Mouse (Mus musculus) urinary bladder, postnatal 25 days (tissue): Measurements from ENCODE around the gene Cacnb4.
A peak's percentile ranks its signal among the peaks of the same experiment; 100 is the strongest.

Experiments
- DNase-seq: peaks from one replicate; pipeline ENCODE4 v3.0.0; 2022; ENCODE audit warnings: low spot score

Gene Cacnb4

DNA sequence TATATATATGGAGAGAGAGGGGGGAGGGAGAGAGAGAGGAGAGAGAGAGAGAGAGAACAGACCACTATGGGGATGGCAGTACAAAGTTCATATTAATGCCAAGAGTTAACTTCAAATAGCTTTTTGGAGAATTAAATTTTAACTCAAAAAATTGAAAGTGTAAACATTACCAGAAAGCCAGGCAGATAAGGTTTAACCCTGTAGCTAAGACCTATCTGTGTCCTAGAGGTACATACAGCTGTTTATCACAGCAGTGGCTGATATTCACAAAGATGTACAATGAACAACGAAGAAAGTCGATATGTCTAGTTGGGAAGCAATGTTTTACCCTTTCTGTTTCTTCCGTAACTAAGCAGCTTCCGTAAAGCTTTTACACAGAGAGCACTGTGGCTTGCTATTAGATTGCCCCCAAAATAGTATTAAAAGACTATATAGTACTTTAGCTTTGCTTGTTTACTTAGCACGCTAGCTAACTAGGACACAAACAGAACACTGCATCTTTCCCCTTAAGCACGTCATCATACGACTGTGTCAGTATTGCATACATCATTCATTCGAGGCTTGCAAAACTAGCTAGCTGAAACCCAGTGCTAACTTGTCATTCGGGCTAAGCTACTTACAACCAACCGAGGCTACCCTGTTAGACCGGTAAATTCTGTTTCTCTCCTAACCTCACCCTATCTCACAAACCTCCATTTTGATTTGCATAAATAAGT lies 72.5 kb downstream of the Cacnb4 start:
- DNase-seq = no peak

DNA sequence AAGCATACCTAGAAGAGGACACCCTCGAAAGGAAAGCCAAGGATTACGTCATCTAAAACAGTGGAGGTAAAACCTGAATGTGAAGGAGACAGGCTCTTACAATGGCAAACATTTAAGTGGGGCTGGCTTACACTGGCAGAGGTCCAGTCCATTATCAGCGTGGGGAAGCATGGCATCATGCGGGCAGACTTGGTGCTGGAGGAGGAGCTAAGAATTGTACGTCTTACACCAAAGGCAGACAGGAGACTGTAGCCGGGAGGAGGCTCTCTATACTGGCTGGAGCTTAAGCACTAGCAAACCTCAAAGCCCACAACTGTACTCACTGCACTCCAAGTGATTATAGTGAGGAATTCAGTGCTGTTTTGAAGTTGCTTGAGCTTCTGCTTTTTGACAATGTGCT lies 73.2 kb downstream of the Cacnb4 start:
- DNase-seq = no peak

DNA sequence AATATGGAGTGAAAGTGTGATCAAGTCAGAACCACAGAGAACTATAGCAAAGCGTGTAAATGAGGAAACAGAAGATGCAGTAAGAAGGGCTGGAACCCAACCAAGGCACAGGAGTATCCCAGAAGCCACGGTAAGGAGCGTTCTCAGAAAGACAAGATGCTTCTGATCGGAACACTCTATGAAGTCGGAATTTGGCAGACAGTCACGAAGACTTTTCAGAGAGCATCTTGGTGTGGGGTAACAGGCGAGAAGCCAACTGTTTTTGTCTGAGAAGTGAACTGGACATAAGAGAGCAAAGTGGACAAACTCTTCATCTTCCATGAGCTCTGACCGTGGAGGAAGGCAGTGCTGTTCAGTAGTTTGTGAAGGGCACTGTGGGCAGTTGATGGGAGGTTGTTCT lies 73.7 kb downstream of the Cacnb4 start:
- no peak for DNase-seq

DNA sequence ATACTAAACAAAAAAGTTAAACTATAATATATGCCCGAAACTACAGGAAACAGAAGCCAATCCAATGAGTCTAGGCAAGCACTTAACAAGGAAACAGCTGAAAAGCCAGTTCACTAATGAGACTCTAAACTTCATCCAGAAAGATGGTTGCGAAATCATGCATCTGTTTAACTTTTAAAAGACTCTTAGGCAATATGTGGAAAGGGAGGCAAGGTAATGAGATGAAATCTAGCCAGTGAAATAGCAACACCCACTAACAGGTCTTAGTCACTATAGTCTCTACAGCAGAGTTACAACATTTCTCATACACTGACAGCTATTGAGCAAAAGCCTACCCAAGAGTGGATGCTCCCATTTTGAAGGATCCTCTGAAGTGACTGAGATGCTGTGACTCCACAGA lies 74.4 kb downstream of the Cacnb4 start:
- no peak for DNase-seq

- no peak for DNase-seq
These were observed 79.1 kb downstream of the Cacnb4 start for GRCm38 (mm10) chr2:52597511-52597910.

DNA sequence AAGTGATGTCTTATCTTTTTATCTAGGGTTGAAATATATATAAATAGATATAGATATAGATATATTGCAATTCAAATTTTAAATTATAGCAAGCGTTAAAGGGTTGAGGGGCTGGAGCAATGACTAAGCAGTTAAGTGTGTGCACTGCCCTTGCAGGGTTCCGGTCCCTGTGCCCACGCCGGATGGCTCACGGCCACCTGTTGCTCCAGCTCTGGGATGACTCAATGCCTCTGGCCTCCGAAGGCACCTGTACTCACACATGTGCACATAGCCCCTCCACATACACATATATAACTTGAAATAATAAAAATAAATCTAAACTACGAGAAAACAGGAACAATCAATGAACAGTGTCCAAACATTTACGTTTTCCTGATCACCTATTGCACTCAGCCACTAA lies 82.8 kb downstream of the Cacnb4 start:
- no peak for DNase-seq

GRCm38 (mm10) chr2:52593260-52593659 lies 83.4 kb downstream of the Cacnb4 start:
- DNase-seq = no peak

DNA sequence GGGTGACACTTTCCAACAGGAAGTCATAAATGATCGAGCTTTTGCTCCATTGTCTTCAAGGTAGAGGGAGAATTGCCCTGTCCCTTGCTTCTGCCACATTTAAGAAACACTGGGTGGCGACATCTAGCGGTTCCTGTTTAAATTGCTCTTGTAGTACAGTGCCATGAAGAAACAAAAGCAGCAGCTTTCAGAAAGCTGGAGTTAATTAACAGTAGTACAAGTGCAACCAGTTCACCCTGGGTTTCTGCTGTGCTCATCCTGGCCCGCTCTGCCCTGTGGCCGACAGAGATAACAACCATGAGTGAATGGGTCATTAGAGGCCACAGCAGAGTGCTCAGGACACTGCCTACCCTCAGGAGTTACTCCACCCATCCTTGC lies 85.7 kb downstream of the Cacnb4 start:
- peak; percentile 72 for DNase-seq

DNA sequence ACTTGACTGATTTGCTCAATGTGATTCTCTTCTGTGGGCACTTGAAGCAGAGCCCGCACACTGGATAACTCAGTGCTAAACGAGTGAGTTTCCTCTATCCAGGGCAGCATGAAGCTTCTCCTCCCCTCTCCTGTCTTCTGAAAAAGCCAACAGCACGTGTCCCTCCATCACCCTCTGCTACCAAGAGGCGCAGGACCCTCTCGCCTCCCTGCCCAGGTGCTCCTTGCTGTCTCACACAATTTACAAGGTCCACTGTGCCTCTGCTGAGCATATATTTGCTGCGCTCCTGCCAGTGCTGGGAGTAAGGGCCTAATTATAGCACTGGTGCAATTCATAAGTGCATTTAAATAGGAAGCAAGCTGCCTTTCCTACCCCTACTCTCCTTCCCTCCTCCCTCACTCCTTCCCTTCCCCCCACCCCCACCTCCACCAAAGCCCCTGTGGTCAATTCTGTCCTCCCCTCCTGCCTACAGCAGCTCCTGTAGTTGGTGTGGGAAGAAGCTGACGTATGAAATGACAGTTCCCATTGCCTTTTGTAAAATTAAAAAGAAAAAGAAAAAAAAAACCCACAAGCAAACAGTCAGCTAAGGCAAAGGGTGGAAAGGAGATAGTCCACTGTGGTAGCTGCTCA lies 86.2 kb downstream of the Cacnb4 start:
- no peak for DNase-seq

- DNase-seq = no peak
These were observed 87.1 kb downstream of the Cacnb4 start for GRCm38 (mm10) chr2:52589514-52589913.

- no peak for DNase-seq
These were observed 91.2 kb downstream of the Cacnb4 start for GRCm38 (mm10) chr2:52585384-52585783.

DNA sequence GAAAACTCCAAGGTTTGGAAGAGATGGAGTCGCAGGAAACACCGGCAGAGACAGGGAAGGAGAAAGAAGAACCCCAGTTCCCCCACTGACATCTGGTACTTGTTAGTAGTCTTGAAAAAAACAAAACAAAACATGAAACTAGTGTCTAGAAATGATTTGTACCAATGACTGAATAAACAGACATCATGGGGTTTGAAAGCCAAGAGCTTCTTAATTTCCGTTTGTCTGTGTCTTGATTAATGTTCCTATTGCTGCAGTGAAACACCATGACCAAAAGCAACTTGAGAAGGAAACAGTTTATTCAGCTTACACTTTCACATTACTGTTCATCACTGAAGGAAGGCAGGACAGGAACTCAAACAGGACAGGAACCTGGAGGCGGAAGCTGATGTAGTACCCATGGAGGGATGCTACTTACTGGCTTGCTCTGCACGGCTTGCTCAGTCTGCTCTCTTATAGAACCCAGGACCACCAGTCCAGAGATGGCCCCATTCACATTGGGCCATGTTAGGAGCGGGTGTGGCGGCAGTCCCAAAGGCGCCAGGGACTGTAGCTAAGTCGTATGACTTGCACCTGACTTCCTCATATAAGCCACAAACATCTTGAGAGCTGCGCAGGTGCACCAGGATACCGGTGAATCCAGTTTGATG lies 95.4 kb downstream of the Cacnb4 start:
- no peak for DNase-seq

- no peak for DNase-seq
These were observed 95.9 kb downstream of the Cacnb4 start for GRCm38 (mm10) chr2:52580697-52581096.

DNA sequence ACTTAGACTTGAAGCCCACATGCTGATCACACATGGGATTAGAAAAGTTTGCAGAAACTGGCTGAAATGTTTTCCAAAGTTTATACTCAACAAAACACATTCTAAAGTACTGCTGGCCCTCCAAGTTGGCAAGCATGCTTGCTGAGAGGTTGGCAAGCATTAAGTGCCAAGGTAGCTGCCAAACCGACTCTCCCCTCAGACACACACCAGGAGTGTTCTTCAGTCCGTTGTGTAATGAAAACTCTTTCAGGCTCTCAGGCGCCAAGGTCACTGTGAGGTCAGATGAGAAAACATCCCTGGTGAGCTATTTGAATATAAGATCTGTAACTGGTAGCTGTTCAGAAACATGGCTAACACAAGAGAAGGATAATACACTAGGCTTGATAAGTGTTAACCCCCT lies 97.8 kb downstream of the Cacnb4 start:
- DNase-seq = no peak

- DNase-seq = no peak
These were observed 98.9 kb downstream of the Cacnb4 start for GRCm38 (mm10) chr2:52577700-52578099.

- no peak for DNase-seq
These were observed 100.1 kb downstream of the Cacnb4 start for GRCm38 (mm10) chr2:52576546-52576945.

DNA sequence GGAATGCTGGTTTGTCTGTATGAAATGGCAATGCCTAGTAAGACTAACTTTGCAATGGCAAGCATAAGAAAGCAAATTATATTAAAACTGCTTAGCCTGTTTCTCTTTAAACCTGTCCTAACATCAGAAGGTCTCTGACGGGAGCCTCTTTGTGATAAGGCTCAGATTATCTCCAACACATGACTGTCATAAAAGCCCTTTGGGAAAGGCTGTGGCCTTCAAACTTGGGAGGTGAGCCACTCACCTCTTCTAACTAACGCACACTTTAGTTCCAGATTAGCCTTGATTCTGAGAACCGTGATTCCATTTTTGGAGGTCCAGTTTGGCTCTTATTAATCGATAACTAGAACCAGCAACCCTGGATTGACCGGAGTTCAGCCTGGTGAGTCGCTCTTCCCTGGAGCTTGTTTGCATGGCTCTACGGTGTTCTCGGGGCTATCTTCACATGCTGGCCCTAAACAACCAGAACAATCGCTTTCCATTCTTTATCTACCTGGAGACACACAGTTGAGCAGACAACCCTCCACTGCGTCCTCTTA lies 100.9 kb downstream of the Cacnb4 start:
- DNase-seq = no peak

DNA sequence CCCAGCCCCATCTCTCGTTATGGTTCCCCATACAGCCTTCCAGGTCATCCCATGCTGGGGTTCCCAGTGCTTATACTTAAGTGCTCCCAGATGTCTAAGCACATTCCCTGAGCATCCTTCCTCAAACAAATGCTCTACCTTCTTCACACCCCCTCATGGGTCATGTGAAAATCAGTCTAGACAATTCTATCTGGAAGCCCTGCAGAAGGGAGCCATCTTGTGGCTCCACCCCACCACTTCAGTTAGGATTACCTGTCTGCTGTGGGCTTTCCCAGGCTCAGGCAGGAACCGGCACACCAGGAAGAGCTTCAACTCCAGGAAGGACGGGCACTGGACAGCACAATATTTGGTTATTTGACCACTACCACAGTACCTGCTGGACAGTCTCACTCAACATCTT lies 101.7 kb downstream of the Cacnb4 start:
- no peak for DNase-seq

DNA sequence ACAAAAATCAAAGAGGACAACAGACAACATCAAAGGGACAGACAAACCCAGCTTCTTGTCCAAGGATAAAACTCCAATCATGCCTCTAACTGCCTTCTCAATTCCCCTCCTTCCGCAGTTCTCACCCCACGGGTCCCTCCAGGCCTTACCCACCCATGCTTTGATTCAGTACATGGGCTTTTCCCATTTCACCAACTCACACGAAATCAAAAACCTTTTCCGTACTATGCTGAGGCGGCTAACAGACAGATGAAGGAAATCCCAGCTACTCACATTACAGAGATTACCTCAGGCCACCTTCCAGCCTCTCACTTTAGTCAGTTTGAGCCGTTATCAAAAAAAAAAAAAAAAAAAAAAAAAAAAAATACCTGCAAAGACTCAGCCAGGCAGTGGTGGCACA lies 104.4 kb downstream of the Cacnb4 start:
- no peak for DNase-seq

DNA sequence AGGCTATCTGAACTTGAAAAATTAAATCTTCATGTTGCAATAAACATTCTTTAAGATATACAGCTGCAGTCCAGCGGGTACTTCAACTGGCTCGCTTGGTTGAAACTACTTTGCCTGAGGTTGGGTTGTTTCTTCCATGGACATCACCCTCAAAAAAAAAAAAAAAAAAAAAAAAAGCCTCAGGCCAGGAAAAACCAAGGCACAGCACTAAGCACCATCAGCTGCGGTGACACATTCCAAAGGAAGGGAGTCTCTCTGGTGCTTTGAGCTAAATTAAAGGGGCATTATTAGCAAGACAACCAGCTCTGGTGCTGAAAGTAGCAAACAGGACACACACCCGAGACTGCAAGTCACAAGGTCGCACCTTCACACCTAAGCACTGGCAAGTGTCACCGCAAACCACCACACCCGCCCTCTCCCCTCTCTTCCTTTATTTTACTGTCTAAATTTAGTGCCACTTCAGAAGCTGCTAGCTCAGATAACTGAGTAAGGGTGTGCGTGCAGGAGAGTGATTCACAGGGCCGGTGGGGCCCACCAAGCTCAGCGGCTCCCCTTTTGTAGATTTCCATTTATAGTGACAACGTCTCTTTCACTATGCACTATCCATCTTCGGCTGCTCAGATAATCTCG lies 105.2 kb downstream of the Cacnb4 start:
- no peak for DNase-seq

DNA sequence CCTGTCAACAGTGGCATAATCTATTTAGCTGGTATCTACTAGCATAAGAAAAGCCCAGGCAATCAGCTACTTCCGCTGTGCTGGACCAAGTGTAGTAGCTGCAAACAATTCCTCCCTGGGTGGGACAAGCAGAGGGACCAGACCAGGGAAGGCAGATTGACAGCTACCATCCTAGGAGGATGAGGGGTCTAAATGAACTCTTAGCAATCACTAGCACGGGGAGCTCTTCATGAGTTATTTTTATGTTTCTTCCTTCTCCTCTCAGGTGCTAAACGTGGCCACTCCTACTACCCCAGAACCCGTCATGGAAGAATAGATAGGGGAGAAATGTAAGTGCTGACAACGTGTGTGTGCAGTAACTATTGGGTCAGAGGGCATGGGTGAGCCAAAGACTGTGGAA lies 105.8 kb downstream of the Cacnb4 start:
- DNase-seq = no peak

DNA sequence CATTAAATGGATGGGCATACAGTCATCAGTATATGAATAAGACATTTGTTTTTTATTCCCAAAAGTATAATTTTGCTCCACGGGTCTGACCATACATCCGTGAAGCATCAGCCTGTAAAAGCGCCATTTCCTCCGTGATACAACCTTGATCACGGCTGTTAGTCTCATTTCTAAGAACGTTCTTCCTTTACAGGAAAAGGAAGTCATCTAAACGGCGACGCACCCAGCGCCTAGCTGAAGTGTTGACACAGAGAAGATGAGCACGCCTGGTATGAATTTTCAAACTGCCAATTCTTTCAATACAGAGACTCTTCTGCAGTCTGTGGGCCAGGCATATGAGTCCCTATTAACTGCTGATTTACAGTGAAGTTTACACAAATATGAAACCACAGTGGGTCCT lies 106.5 kb downstream of the Cacnb4 start:
- no peak for DNase-seq

GRCm38 (mm10) chr2:52568131-52568530 lies 108.5 kb downstream of the Cacnb4 start:
- no peak for DNase-seq
